Mouse (Mus musculus): ENCODE measurements at regions not wholly inside any gene's neighbourhood (a gene's known extent, or its start where the extent isn't known, plus 50 kb on each side); places are given as distances from the start of the nearest gene placed in this dataset.
"Not testable (repeated sequence)": the region's sequence is repeated elsewhere in the genome, so short reads cannot be mapped to it uniquely, and the experiment has no call there.

DNA sequence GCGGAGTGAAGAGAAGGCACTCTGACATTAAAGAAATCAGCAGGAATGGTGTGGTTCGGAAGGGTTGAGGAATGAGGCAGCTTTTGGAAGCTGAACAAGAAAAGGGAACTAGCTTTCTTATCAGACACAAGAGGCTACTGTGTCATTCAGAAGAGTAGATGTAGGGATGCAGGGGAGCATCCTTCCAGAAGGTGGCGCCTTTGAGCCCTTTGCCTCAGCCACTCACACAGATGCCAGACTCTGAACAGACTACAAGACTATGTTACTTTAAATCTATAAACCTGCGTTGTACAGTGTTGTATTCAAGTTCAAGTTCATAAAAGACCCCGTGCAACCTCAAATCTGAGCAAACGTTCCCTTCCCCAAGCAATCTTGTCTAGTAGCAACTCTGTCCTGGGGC is 128.9 kb downstream of the Kap start:
- DNase-seq = not testable (repeated sequence)

DNA sequence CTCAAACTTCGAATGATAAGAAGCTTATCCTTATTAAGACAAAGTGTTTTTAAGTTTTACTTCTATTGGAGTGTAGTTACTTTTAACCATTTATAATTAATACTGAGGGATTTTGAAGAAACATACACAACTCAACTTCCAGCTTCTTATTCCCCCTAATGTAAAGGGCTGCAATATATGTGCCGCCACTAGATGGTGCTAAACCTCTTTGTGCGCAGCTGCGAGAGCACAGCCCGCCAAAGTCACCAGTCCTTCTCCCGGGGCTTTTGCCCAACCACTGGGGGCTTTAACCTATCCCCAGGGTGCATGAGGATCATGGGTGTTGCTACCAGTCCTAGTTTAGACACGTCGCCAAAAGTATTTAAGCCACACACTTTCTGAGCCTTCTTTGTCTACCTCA is 146.8 kb downstream of the Kap start:
- peak; percentile 27 for DNase-seq

DNA sequence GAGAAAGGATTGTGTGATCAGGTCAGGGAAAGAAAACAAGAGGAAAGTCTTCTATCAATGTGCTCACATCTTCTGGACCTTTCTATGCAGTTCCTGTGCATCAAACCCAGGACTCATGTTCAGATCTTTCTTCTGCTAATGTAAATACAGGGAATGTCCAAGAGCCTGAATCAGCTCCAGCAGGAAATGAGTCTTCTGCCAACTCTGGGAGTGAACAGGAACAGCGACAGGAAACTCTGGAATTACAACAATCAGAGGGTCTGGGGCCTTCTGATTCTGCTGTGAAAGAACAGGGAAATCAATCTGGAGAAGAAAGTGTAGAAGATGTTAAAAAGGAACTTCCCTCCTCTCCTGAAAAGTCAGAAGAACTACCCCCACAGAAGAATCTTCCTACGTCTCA is 151.9 kb downstream of the Kap start:
- no peak for DNase-seq

All from gastrocnemius, postnatal 10 days (tissue).